Mouse (Mus musculus) regulatory T cell (primary cell): Measurements from ENCODE around the gene Ech1.

Source experiments
- in situ Hi-C: fragments of 300-600 bp; cut with MboI, MseI; formaldehyde crosslinking; loops from one replicate; pipeline ENCODE4 v1.15.1; 2025; ENCODE audit warnings: high pct_unique_total_duplicates

Ech1 gene

GRCm38 (mm10) chr7:28824941-28825685 lies at the start of gene Ech1:
TSS of gene Ech1 (plus strand) at chr7:28825217.
- in situ Hi-C loops = no loop called here

DNA sequence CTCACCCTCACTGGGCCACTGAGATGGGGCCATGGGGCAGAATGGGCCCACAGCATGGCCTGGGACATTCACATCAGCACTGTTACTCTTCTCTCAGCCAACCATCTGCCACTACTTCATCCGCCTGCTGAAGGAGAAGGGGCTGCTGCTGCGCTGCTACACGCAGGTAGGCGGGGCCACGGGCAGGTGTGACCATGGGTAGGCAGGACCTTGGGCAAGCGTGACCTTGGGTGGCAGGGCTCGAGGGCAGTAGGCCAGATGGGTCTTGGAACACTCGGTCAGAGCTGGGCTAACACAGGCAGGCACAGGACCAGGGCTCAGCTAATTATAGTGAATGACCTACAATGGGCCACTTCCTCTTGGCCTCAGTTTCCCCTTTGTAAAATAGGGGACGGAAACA lies 46.2 kb upstream of the Ech1 start:
- in situ Hi-C loops = no loop called here

DNA sequence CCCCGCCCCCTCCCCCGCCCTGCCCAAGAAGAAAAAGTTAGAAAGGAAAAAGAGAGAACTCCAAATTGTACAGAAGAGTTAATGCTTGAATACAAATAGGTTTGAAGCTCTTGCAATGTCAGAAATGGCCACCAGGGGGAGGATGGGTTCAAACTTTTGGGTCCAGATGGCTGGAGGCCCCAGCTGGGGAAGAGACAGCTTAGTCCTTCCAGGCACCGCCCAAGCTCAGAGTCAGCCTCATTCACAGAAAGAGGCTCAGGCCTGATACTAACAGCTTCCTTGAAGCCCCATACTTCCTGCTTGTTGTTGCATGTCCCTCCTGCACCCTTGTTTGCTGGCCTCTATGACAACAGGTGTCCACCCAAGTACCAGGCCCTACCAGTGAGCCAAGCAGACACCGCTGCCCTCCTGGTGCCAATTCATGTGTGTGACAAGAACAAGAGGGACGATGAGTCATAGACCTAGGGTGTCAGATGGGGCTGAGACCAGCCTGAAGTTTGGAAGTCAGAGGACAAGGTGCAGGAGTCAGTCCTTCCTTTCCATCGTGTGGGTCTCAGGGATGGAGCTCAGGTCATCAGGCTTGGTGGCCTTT lies 44.9 kb upstream of the Ech1 start:
- in situ Hi-C loops = no loop called here

DNA sequence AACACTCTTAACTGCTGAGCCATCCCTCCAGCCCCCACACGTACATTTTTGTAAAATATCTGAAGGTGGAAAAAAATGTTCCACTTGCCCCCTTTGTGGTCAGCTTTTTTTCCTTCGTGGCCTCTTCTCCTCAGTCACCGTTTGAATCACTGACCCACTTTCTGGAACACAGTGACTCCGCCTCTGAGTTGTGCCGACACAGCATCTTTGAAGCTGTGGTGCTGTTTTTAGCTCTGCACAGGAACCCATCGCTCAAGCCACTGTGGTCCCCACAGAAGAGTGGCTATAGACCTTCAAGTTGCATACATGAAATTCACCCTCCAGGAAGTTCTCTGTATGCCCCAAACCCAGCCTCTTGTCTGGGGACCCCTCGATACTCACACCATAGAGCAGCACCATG lies 44.2 kb upstream of the Ech1 start:
- in situ Hi-C loops = no loop called here

DNA sequence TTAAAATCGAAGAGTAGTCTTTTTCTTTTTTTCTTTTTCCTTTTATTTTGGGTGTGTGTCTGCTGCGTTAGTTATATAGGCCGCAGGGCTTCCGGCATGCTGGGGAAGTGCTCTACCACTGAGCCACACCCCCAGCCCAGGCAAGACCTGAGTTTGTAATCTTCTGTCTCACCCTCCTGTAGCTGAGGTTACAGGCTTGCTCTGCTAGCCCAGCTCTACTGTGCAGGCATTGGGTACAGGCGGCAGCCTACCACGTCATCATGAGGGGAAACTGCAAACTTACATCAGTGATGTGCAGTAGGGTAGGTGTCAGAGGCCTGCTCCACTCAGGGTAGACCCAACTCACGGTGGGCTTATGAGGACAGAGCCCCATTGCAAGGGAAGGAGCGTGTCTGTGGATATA lies 43.8 kb upstream of the Ech1 start:
- in situ Hi-C loops = no loop called here

- in situ Hi-C loops = no loop called here
These were observed 39.9 kb upstream of the Ech1 start for GRCm38 (mm10) chr7:28785161-28785560.

DNA sequence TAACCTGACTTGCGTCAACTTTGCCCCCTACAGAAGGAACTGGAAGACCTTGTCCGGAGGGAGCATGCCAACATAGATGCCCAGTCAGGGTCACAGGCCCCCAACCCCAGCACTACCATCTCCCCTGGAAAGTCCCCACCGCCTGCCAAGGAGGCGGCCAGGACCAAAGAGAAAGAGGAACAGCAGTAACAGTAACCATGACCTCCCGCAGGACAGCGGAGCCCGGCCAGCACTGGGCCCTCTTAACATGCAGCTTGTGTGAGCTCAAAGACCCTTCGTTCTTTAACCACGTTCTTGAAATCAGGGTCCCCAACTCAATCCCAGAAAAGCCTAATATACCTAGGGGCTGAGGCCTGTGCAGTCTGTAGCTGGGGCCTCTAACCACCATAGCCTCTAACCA lies 37.1 kb upstream of the Ech1 start:
- in situ Hi-C loops = no loop called here

DNA sequence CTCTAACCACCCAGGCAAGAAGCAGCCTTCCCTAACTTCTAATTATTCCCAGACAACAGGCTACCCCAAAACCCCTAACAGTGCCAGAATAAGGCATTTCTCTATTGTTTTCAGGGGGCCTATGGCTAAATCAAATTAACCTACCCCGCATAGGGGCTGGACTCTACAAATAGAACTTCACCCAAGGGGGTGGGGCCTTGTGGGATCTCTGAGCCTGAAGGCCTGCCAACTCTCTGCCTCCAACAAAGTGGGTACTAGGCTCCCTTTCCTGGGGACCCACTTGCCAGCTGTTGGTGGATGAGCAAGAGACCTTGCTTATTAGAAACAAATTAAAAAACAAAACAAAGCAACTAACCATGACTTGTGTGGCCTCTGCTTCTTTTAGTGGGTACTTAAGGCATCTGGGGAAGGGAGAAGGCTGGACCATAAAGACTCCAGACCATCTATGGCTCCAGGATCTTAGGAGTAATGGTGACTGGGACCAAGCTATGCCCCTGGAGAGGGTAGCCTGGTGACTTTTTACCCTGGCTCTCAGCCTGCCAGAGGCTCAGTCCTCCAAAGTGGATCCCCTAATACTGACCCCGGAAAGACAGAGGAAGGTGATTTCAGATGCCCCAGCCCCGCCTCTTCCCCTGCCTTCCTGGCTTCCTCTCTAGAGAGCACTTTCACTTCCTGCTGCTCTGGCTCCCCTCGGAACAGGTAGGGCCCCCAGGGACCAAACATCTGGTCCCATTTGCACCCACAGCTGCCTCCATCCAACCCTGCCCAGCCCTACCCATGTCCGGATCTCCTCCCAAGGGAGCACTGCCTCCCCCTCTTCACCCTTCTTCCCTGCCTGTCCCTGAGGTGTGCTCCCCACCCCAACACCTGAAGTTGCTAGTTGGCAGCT lies 36.5 kb upstream of the Ech1 start, which contains the start of gene Rinl:
Gene Rinl, plus strand, starts transcription at position 663 of the 889 bp plus-strand sequence.
- in situ Hi-C loops = no loop called here

GRCm38 (mm10) chr7:28789235-28789634 lies 35.8 kb upstream of the Ech1 start:
- in situ Hi-C loops = no loop called here

DNA sequence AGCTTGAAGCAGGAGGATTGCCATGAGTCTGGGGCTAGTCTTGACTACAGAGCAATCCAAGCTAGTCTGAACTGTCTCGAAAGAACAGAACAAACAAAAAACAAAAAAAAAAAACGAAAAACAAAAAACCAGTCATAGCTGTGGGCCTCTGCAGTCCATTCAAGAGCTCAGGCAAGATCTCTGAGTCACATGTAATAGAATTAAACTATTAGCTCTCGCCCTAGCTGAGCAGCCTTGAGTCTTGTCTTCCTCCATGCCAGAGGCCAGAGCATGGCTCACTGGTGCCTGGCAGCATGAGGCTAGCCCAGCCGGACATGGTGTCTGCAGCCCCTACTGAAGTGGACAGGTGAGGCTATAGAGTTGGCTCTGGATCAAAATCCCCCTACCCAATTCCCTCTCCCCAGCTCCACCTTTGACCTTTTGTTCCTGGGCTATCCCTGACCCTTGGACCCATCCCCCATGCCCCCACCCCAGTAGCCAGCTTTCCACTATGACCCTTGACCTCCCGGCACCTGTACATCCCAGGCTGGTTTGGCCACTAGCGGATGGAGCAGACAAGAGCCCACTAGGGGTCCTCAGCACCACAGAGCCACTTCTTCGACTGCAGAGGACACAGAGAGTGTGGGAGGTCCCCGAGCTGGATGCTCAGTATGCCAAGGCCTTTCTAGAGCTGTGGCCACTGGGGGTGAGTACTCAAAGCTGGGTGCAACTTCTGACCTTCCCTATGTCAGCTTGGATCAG lies 34.8 kb upstream of the Ech1 start:
- in situ Hi-C loops = no loop called here

DNA sequence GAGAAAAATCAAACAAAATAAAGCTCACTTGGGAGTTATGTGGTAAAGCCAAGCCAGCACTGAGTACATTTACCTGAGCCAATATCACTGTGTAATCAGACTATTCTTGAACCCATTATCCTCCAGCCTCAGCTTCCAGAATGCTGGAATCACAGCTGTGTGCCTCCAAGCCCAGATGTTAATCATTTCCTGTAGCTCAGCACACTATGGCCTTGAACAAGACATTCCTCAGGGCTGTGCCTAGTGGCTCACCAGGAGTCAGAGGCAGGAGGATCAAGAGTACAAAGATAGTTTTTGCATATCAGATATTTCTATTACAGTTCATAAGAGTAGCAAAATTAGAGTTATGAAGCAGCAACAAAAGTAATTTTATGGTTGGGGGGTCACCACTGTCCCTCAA lies 33.3 kb upstream of the Ech1 start:
- in situ Hi-C loops = no loop called here

DNA sequence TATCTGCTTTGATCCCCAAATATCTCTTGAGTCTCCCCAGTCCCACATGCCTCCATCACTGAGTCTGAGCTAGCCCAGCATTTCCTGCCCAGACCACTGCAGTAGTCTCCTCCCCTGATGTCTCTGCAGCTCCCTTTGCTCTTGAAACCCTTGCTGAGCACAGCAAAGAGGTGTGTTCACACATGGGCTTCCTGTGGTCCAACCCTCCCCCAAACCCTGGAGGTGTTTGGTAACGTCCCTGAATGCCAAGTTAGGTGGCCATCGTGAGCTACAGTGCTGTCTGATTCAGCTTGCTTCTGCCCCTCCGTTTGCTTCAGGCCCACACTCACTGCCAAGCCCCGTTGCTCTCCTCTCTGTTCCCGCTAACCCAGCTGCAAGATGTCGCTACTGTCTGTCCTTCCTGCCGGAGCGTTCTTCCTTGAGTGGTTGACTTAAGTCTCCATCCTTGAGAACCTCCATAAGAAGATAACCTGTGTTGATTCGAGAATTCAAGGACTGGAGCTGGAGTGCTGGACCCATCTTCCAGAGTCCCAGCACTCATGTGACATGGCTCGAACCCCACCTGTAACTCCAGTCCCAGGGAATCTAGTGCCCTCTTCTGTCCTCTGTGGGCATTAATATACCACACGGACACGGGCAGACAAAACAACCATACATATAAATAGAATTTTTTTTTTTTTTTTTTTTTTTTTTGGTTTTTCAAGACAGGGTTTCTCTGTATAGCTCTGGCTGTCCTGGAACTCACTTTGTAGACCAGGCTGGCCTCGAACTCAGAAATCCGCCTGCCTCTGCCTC lies 32.4 kb upstream of the Ech1 start:
- in situ Hi-C loops = no loop called here

DNA sequence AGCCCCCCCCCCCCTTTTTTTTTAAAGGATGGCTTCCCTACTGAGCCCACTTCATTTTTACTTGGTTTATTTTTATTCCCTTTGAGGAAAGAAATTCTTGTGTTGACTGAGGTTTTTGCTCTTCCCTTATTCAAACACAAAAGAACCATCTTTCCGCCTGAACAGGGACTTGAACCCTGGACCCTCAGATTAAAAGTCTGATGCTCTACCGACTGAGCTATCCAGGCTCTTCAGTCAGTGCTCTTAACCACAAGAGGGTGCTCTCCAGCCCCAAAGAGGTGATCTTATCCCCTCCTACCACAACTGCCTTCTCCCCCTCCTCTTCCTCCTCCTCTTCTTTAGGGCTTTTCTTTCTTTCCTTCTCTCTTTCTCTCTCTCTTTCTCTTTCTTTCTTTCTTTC lies 31.2 kb upstream of the Ech1 start:
- in situ Hi-C loops = no loop called here

DNA sequence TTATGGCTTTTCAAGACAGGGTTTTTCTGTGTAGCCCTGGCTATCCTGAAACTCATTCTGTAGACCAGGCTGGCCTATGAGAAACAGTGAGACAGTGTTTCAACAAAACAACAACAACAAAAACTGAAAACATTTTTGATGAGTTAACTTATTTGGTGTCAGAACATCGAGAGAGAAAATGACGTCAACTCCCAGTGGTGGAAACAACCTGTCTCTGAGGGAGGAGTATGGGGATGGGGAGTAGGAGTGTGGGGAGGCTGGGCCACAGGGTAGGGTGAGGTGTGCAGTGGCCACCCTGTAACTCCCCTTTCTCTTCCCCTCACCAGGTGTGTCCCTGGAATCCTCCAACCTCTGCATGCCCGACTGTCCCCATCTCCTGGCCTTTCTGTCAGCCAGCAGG lies 30.5 kb upstream of the Ech1 start:
- in situ Hi-C loops = no loop called here

DNA sequence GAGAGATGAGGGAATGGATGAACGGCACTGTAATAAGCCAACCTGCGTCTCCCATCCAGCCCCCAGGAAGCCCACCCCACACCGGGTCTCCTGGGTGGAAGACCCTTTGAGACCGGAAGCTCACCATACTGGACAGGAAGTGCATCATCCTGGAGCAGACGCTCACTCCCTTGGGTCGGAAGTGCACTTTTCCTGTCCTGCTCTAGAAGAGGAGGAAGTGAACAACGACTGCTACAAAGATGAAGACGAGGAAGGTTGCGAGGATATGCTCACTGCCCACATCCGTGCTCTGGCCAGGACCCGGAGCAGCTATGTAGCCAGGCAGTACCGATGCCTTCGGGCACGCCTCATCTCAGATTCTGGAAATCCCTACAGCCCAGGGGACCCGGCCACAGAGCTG lies 29.2 kb upstream of the Ech1 start:
- in situ Hi-C loops = loop anchor here (5.0 kb wide), 1 partner anchor 71 kb away; no protein-coding TSS in a partner anchor

GRCm38 (mm10) chr7:28796562-28796975 lies 28.4 kb upstream of the Ech1 start:
- in situ Hi-C loops = loop anchor here (5.0 kb wide), 1 partner anchor 71 kb away; no protein-coding TSS in a partner anchor

DNA sequence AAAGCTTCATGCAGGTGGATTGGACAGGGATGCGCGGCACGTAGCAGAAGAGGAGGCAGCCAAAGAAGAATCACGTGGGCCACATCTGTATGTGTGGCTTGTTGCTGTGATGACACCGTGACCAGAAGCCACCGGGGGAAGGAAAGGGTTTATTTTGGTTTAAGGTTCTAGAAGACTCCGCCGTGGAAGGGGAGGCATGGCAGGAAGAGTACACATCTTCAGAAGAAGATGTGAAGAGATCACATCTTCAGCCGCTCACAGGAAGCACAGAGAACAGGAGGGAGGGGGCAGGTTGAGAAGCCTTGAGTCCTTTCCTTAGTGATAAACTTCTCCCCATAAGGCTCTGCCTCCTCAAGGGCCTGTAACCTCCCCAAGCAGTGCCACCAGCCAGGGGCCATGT lies 25.0 kb upstream of the Ech1 start:
- in situ Hi-C loops = loop anchor here (5.0 kb wide), 1 partner anchor 67 kb away; no protein-coding TSS in a partner anchor

- in situ Hi-C loops = no loop called here
These were observed 23.6 kb upstream of the Ech1 start for GRCm38 (mm10) chr7:28801451-28801850.

DNA sequence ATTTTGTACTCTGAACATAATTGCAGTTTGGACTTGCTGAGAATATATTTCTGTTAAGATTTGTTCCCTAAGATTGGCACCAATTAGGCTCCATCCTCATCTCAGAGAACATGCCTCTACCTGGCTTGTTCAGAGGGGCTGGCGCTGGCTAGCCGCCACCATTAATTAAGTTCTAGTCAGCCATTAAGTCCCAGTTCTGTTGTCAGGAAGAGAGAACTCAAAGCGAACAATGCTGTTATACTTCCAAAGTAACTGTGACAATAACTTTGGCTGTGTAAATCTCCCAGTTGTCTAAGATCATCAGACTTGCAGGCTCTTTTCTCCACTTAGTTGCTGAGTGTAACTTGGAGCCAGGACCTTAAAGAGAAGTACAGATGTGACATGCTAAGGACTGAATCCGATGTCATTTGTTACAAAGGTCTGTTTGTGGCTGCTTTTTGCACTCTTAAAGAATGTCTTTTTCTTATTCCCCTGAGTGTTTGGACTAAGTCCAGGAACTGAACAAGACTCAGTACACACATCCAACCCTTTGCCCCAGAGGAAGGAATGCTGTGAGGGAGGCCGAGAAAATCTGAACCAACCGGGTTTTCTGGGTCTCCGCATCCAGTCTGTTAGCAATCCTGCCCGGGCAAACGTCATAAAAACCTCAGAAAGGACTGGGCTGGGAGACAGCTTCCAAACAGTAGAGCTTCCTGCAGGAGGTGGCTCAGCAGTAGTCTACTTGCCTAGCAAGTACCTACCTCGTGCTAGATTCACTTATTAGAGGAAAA lies 22.9 kb upstream of the Ech1 start:
- in situ Hi-C loops = no loop called here
